Mouse (Mus musculus) lung, postnatal 14 days (tissue): ENCODE measurements around the gene Fam83b.

Experiments
- DNase-seq: peaks from one replicate; pipeline ENCODE4 v3.0.0; 2021

Gene Fam83b

DNA sequence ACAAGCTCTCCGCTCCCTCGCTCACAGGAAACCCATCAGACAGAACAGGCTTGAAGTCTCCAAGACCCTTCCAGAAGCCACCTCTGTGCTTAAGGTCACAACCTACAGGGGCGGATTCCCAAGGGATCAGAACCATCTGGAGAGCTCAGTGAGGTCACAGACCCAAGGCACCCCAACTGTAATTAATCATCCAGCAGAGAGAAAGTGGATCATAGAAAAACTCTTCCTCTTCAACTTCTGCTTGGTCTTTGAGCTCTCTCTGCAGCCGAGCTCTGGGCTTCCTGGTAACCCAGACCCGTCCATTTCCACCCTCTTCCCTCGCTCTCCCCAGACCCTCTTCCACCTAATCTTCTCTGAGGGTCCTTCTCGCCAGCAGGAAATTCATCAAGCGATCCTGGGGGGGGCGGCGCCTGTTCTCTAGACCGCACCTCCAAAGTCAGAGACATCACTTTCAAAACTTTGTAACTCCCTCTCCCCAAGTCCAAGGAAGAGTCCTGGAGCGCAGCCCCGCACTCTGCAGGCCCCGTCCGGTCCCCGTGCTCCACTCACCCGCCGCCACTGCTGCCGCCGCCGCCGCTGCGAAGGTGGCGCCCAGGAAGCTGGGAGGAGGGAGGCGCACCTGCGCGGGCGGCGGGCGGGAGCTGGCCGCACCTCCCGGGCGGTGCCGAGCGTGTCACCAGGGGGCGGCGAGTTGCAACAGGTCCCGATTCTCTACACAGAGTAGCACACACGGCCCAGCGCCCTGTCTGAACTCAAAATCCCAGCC, at the start of gene Fam83b:
Gene Fam83b, minus strand, starts transcription at position 602 of the 766 bp plus-strand sequence.
- peak; percentile 58 for DNase-seq

DNA sequence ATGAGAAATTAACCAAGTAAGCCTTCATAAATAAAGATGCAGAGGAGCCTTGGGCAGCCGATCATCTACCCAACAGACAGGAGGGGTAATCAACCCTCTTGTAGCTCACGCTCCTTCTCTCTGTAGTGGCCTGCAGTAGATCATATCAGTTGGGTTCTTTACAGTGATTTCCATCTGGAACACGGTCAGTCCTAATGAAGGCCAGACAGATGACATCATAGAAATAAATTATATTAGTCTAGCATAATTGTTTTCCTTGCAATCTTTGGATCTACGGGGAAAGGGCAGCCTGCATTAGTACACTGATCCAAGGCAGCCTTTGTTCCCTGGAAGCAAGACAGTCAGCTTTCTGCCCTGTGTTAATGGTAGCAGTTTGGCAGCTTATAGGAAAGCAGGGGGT, 47.2 kb upstream of the Fam83b start:
- no peak for DNase-seq

DNA sequence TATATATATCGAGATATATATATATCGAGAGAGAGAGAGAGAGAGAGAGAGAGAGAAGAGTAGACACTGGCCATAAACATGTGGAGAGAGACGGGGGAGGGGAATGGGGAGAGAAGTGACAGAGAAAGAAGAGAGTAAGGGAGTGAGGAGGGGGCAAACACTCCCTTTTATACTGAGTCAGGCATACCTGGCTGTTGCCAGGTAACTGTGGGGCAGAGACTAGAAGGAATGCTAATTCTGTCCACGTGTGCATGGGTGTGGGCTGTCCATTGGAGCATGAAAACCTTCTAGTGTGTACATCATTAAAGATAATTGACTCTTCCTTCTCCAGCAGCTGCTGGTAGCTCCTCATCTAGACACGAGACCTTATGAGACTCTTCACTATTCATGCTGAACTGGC, 36.8 kb upstream of the Fam83b start:
- DNase-seq: no peak

DNA sequence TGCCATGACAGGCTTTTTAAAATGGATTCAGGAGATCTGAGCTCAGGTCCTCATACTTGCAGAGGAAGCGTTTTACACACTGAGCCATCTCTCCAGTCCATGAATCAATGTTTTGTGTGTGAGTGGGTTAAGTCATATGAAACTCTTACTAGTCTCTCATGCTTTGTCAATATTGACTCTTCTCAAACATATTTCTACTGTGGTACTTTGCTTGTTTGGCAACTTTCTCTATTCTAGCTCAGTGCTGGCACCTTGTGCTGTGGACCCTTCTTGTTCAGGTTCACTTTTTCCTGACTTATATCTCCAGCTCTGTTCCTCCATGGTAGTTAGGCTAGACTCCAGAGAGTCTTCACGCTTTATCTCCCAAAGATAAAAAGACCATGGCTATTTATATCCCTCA, 36.0 kb upstream of the Fam83b start:
- DNase-seq: no peak

DNA sequence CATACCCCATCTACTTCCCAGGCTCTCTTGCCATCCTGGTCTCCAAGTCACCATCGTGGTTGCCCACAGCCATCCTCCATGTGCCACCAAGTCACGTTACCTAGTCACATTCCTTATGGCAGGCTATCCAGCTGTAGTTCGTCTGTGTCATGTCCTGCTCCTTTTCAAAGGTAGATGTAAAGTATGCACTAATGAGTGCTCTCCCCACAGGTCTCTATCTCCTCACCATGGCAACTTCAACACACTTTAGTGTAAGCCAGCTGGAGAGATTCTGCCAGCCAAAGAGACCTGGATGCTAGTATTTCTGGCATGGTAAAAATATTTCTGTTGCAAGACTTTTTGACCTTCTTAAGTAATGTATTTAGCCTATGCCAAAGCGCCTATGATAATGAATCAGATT, 30.5 kb upstream of the Fam83b start:
- DNase-seq: no peak

DNA sequence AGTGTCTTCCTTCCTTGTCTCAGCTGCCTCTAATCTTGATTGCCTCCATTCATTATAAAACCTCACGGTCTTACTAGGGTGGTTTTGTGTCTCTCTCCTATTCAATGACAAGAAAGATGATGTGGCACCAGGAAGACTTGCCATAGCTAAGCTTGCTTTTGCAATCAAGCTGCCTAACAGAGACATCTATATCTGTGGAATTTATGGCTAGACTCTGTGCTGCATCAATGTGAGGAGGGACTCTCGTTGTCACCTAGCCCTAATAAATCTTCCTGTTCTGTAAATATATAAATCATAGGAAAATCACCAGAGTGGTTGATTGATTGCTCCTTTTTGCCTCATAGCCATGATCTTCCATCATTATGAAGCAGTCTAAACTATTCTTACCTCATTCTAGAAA, 26.9 kb upstream of the Fam83b start:
- DNase-seq: no peak

DNA sequence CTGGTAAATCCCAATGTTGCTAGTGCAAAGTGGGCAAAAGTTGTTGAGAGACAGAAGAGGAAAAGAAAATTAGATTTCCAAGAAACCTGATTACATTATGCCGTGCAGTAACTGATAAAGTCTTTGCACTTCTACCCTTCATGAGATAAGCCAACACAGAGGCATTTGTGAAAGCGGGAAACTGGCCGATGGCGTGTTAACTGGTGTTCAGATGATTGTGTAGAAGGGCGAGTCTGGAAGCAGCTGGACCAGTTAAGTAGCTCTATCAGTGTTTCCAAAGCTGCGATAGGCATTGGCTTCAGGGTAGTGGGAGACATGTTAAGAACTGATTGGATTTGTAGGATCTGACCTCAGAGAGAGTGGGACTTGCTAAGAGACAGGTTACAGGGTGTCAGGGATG, 17.0 kb upstream of the Fam83b start:
- no peak for DNase-seq

DNA sequence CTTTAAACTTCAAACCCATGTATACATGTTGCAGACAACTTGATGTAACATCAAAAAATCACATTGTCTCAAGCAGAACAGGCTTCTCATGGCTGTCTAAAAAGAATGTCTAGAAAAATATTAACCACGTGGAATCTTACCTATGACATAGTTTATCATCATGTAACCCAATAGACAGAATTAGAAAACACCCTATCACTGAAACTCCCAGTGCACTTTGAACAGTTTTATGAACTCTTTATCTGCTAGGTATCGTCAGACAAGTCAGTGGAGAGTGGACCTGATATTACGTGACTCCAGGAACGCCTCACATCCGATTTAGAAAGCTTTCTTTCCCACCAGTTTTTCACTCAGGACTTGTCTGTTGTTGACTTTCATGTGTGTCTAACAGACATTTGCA, 15.1 kb upstream of the Fam83b start:
- no peak for DNase-seq

DNA sequence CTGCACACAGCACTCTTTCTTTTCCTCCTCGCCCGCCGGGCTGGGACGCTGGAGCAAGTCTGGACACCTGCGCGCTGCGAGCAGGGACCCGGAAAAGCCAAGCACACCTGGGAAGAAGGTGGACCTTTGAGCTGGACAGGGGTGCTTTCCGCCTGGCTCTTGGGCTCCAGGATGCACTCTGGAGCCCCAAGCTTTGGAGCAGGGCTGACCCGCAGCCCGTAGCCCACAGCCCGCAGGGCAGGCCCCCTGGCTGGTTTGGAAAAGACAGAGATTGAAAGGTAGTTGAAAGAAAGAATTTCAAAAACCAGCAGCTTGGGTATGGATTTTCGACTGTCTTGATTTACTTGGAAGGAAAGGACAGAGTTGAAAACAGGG, 352 bp upstream of the Fam83b start:
- DNase-seq: no peak

DNA sequence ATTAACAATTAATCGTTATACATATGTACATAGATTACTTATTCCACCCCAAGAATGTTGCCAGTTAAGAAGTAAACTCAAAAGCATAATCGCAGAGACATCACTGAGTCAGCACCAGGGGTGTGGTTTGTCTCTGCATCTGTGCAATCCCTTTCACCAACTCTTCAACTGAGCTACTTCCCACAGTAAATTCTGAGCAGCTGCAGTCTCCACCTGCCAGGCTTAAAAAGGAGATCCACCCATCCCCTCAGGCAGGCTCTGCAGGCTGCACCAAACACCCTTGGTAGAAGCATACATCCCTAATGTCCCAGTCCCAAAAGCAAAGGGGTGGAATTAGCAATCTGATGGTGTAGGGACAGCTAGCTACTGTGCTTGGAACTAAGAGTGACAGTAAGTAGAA, 1.3 kb downstream of the Fam83b start:
- DNase-seq: no peak

DNA sequence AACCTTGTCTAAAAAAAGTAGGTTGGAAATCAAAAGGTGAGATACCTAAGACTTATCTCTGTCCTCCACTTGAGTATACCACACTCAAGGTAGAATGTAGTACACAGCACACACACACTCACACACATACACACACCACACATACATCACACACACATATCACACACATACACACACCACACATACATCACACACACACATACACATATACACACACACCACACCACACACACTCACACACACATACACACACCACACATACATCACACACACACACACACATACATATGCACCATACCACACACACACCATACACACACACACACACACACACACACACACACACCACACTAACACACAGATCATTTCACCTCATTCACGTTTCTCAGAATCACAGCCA, 2.8 kb downstream of the Fam83b start:
- no peak for DNase-seq

DNA sequence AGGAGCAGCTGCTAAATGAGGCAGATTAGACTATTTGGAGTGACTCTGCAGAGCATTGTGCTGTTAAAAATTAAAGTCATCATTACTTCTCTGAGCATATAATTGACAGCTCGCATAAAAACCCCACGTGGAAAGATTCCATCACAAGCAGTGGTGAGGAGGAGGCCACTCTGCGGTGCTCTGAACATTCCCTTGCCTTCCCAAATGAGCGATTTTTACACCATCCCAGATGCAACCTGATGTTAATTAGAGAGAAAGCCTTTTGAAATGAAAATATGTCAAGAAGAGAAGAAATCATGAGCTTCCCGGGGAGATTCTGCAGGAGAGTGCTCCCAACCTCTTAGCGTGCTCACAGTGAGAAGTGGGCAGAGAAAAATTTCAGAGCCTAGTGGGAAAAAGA, 4.1 kb downstream of the Fam83b start:
- DNase-seq: no peak

DNA sequence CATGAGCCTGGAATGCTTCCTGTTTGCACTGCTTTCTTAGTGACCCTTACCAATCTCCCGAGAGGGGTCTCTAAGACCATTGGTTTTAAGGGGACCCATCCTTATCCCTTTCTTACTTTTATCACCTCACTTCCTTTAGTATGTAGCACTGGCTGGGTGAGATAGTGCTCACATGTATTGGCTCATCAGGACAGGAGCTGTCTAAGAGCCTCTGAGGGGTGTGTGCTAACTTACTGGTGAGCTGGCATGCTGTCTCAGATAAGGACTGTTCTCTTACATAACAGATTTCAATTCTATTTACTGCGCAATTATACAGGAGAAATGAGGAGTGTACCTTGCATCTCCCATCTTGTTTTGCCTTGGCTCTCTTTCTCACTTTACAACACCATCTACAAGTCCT, 7.7 kb downstream of the Fam83b start:
- no peak for DNase-seq

DNA sequence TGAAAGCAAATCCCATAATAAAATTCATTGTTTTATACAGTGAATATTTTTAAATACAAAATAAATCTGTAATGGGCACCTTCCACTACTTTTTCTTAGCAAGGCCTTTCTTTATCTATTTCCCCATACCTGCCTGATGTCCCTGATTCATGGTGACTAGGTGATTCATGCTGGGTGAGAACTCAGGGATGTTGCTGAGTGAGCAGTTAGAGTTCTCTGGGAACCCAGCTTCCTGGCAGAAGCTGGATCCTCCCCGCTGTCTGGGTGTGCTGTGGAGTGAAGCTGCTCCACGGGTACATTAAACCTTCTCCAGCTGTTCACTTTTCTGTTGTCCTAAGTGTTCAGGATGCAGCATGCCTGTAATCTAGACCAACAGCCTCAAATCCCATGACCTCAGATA, 13.2 kb downstream of the Fam83b start:
- DNase-seq: no peak

DNA sequence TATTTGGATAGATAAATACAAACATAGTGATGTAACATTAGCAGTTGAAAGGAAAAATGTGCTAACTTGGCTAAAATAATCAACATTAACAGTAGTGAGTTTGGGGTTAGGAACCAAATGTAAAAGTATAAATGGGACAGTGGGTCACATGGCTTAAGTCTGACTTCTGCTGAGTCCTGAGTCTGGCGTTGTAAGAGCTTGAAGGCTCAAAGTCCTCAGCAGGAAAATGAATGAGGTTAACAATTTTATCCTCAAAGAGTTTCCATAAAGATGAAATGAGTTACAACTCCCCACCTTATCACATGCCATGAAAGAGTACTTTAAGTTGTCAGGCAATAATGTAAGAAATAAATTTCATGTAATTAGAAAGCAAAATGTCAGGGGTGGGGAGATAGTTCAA, 13.8 kb downstream of the Fam83b start:
- no peak for DNase-seq

DNA sequence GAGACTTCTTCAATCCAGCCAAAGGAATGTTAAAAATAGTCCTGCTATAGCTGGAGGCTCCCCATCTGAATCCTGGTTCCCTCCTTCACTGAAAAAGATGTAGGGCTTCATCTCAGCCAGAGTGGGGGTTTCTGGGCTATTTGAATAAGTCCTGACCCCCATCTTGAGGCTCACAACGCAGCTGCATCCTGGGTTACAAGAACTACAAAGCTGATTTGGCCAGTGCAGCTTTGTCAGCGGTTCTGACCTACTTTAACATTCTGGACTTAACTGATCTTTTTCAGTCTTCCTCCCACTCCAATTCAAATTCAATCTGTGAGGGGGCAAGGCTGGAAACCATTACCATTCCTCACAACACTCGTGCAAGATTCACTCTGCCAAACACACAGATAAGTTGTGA, 20.2 kb downstream of the Fam83b start:
- DNase-seq: no peak

DNA sequence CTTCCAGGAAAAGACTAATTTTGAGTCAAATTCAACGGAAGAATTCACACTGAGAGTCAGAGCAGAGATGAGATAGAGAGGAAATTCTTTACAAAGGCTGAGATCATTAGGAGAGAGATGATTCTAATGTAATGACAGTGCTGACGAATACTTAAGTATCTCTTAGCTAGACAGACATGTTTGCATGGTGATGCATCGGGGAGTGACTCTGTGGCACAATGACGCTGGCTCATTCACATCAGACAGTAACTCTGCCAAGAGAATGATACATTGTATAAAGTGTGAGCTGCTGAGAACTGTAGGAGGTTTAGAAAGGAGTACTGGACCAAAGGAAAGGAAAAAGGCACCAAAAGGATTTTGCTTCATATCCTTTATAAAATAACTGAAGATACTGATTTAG, 26.2 kb downstream of the Fam83b start:
- DNase-seq: no peak

DNA sequence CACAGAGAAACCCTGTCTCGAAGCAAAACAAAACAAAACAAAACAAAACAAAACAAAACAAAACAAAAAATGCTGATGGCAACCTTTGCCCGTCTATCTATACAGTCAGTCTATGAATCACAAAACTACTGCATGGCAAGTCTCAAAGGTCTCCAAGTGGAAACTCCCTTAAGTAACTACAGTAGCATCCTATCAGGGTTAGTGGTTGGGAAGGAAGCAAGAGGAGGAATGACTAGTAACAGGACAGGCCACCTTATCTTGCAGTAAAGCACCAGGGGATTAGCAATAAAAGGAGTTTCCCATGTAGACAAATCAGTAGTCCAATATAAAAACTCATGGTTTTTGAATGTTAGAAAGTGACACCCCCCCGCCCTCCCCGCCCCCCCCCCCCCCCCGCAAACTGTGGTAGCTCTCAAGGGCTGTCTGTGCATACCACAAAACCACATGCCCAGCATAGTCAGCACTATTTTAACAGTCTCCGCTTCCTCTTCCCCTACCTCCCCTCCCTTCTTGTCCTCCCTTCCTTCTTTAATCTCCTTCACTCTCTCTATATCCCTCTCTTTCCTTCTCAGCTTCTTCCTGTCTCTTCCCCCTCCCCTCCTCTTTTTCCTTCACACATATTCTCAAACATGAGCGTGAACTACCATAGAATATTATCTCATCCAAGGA, 26.8 kb downstream of the Fam83b start:
- DNase-seq: no peak

DNA sequence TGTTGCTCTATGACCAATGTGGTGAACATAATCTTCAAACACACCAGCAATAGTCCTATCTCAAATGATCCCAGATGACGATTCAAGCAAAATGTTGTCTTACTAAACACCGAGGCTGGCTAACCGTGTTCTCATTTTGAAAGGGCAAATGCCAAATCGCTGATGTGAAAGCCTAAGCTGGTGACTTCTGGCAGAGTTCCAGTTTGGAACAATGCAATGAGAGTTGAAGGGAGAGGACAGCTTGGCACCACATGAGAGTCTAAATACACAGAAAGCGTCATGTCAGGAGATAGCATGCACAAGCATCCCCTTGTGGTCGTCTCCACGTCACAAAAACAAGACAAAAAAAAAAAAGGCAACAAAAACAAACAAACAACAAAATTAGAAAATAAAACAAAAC, 27.6 kb downstream of the Fam83b start:
- DNase-seq: no peak

DNA sequence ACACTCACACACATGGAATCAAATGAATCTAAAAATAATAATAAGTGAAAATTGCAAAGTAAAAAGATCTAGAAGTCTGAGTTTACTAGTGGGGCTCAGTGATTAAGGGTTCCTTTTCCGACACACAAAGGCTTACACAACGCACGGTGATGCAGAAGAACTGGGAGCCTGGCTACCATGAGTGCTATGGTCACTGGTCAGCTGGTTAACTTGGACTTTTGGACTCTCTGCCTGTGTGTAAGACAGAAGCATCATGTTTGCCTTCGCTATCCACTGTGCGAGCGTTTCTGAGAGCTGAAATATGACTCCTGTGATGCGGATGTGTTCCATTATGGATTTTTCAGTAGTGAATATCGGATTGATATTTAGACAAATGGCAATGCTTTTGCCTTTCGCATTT, 30.9 kb downstream of the Fam83b start:
- no peak for DNase-seq

DNA sequence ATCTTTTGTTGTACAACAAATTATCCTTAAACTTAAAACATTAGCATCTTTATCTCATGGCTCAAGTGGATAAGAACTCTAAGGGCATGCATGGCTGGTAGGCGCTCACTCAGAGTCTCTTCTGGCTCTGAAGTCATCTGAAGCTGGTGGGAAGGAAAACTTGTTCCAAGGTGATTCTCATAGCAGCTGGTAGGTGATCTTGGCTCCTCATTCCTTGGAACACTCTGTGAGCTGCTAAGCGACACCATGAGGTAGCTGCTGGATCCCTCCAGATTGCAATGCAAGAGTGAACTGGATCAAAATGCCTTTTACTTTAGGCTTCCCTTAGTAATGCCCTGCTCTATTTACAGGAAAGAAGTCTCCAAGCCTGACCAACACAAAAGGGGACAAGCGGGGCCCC, 34.5 kb downstream of the Fam83b start:
- no peak for DNase-seq

DNA sequence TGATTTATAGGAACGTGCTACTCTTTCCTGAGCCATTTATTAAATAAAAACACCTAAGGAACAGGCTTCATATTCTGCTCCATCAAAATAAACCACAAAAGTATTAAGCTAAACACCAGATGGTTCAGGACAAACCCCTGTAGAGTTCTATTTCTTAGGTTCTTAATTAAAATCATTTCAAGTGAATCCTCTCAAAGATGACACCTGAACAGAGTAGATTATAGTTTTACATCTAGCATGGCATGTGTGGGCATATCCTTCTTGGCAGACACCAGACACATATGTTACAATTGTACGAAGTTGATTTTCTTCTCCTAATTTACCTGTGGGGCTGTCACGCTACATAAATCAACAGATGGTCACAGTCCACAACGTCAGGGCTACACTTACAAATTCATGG, 35.5 kb downstream of the Fam83b start:
- no peak for DNase-seq

DNA sequence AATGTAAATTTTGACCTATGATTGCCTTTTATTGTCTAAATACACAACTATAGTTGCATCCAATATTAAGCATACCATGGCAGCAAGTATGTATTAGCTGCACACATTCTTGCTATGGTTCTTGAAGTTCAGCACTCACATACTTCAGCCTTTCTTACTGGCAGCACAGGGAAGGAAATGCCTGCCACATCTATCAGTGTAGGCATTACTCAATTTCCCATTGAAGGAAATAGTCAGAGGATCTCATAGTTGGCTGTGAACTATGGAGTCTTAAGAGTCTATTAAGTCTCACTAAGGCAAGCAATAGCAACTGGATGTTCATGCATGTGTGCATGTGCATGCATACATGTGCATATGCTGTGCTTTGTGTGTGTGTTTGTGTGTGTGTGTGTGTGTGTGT, 41.3 kb downstream of the Fam83b start:
- DNase-seq: no peak

DNA sequence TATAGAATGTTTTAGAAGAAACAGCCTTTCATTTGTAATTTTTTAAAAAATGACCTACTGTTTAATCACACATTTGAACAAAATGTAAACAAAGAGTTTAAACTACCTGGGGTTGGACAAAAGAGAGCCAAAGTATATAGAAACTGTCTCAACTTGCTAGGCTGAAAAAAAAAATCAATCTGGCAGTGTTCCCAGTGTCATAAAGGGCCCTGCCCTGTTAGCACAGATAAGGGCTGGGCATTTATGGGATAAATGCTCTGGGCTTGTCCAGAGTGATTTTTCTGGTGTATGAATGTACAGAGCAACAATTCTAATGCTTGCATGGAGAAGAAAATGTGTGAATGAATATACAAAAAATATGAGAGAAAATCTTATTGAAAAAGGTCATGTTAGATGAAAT, 43.8 kb downstream of the Fam83b start:
- peak; percentile 12 for DNase-seq

DNA sequence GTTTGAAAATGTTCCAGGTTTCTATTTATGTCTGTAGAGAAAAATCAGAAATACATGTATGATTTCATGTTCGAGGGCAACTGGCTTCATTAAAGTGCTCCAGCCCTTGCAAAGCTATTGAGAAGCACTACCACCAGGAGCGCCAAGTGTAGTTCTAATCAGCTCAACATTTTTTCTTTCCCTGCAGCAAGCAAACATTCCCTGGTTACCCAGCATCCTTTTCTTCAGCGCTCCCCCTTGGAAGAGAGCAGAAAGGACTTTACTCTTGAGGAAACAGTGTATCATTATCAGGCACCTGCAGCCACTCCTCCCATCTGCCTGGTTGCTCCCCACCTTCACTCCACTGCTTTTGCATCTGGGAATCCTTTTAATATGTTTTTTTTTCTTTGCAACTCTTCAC, 45.3 kb downstream of the Fam83b start:
- DNase-seq: no peak
